Mouse (Mus musculus): ENCODE results near the gene Fn1. TPM values are rescaled to one million over a fixed set of nuclear protein-coding genes. Genes with fewer than 3 reads are reported as not detected.

Fn1 gene
- polyA plus RNA-seq, 2 experiments: 78.8 to 99.5 TPM

GRCm38 (mm10) chr1:71645999-71646398 is 7.0 kb downstream of the Fn1 start:
- 43% methylated on average over 3 of the region's 3 CpGs for WGBS (ENCODE audit: insufficient replicate concordance)
- Histone ChIP-seq H3K27ac (no peak overlapping the region), H3K4me1 (replicated peaks; ENCODE audit: control insufficient read depth in 2 of 2, insufficient read depth in 2 of 2, low read length in 1 of 2) (no peaks in the 10 kb centered on the region), H3K9ac (replicated peaks) (no peak overlapping the region), H3K4me3 (ENCODE audit: insufficient read depth in 1 of 2, low read depth in 2 of 2, low read length in 2 of 2) (no peak overlapping the region), H3K4me2 (ENCODE audit: low read depth) (no peak overlapping the region), H3K27me3 (ENCODE audit: control insufficient read depth, insufficient read depth, low read length) (peaks cover 1% of the 10 kb centered on the region; the same call in 1 of the 2 replicates), H3K36me3 (replicated peaks; ENCODE audit: control insufficient read depth, insufficient read depth, low read depth) (no peaks in the 10 kb centered on the region), H3K9me3 (ENCODE audit: control insufficient read depth, low read length) (no peaks in the 10 kb centered on the region)
- DNase-seq (ENCODE audit: low read depth in 3 of 3, low spot score in 3 of 3) (no peak), ATAC-seq (ENCODE audit: insufficient read depth) (no peak)
- no peak for TF ChIP-seq CTCF (IDR thresholded peaks at IDR 0.05; ENCODE audit: low read depth)

GRCm38 (mm10) chr1:71645466-71645865 is 7.5 kb downstream of the Fn1 start:
- no peak overlapping the region for H3K27ac ChIP-seq
- H3K9me3 ChIP-seq (ENCODE audit: control insufficient read depth, low read length): no peaks in the 10 kb centered on the region
- no peaks in the 10 kb centered on the region for H3K4me1 ChIP-seq (replicated peaks; ENCODE audit: control insufficient read depth in 2 of 2, insufficient read depth in 2 of 2, low read length in 1 of 2)
- H3K27me3 ChIP-seq (ENCODE audit: control insufficient read depth, insufficient read depth, low read length): no peaks in the 10 kb centered on the region
- ATAC-seq (ENCODE audit: insufficient read depth): no peak
- TF ChIP-seq EP300 (IDR thresholded peaks at IDR 0.05; ENCODE audit: low read depth) (no peak), CTCF (IDR thresholded peaks at IDR 0.05; ENCODE audit: low read depth) (no peak)
- DNase-seq (ENCODE audit: low read depth in 3 of 3, low spot score in 3 of 3): no peak
- H3K4me2 ChIP-seq (ENCODE audit: low read depth): no peak overlapping the region
- H3K4me3 ChIP-seq (ENCODE audit: insufficient read depth in 1 of 2, low read depth in 2 of 2, low read length in 2 of 2): no peak overlapping the region
- WGBS (ENCODE audit: insufficient replicate concordance): 77% methylated on average over 13 of the region's 13 CpGs
- no peak overlapping the region for H3K9ac ChIP-seq (replicated peaks)
- no peaks in the 10 kb centered on the region for H3K36me3 ChIP-seq (replicated peaks; ENCODE audit: control insufficient read depth, insufficient read depth, low read depth)

GRCm38 (mm10) chr1:71642794-71643193 is 10.2 kb downstream of the Fn1 start:
- WGBS (ENCODE audit: insufficient replicate concordance): 81% methylated on average over 10 of the region's 10 CpGs
- Histone ChIP-seq H3K9me3 (ENCODE audit: control insufficient read depth, low read length) (no peaks in the 10 kb centered on the region), H3K4me3 (ENCODE audit: insufficient read depth in 1 of 2, low read depth in 2 of 2, low read length in 2 of 2) (no peak overlapping the region), H3K9ac (replicated peaks) (no peak overlapping the region), H3K27ac (no peak overlapping the region), H3K36me3 (replicated peaks; ENCODE audit: control insufficient read depth, insufficient read depth, low read depth) (no peaks in the 10 kb centered on the region; the same call in 1 of the 2 replicates), H3K27me3 (ENCODE audit: control insufficient read depth, insufficient read depth, low read length) (no peaks in the 10 kb centered on the region), H3K4me1 (replicated peaks; ENCODE audit: control insufficient read depth in 2 of 2, insufficient read depth in 2 of 2, low read length in 1 of 2) (no peaks in the 10 kb centered on the region), H3K4me2 (ENCODE audit: low read depth) (no peak overlapping the region)
- DNase-seq (ENCODE audit: low read depth in 3 of 3, low spot score in 3 of 3) (no peak), ATAC-seq (ENCODE audit: insufficient read depth) (no peak)
- TF ChIP-seq EP300 (IDR thresholded peaks at IDR 0.05; ENCODE audit: low read depth) (no peak), CTCF (IDR thresholded peaks at IDR 0.05; ENCODE audit: low read depth) (no peak)

GRCm38 (mm10) chr1:71641206-71641605 is 11.8 kb downstream of the Fn1 start:
- 70% methylated on average over 11 of the region's 11 CpGs for WGBS (ENCODE audit: insufficient replicate concordance)
- peaks cover 0 to 2% of the 10 kb centered on the region in 2 experiments; a peak in 1 of 4 replicates for H3K4me1 ChIP-seq (replicated peaks; ENCODE audit: control insufficient read depth in 2 of 2, insufficient read depth in 2 of 2, low read length in 1 of 2)

GRCm38 (mm10) chr1:71640157-71640556 is 12.8 kb downstream of the Fn1 start:
- ATAC-seq (ENCODE audit: insufficient read depth) (no peak), DNase-seq (ENCODE audit: low read depth in 3 of 3, low spot score in 3 of 3) (no peak)
- WGBS (ENCODE audit: insufficient replicate concordance): 69% methylated on average over 8 of the region's 8 CpGs
- Histone ChIP-seq H3K4me2 (ENCODE audit: low read depth) (no peak overlapping the region), H3K4me3 (ENCODE audit: insufficient read depth in 1 of 2, low read depth in 2 of 2, low read length in 2 of 2) (no peak overlapping the region), H3K4me1 (replicated peaks; ENCODE audit: control insufficient read depth in 2 of 2, insufficient read depth in 2 of 2, low read length in 1 of 2) (peaks cover 0 to 2% of the 10 kb centered on the region in 2 experiments; a peak in 1 of 4 replicates), H3K27me3 (ENCODE audit: control insufficient read depth, insufficient read depth, low read length) (no peaks in the 10 kb centered on the region), H3K9me3 (ENCODE audit: control insufficient read depth, low read length) (no peaks in the 10 kb centered on the region), H3K36me3 (replicated peaks; ENCODE audit: control insufficient read depth, insufficient read depth, low read depth) (no peaks in the 10 kb centered on the region; the same call in none of the 2 replicates), H3K27ac (no peak overlapping the region), H3K9ac (replicated peaks) (no peak overlapping the region)
- TF ChIP-seq EP300 (IDR thresholded peaks at IDR 0.05; ENCODE audit: low read depth): no peak
- no peak for TF ChIP-seq CTCF (IDR thresholded peaks at IDR 0.05; ENCODE audit: low read depth)

More at GRCm38 (mm10) chr1:71641206-71641605, 11.8 kb downstream of the Fn1 start:
- DNase-seq (ENCODE audit: low read depth in 3 of 3, low spot score in 3 of 3) (no peak), ATAC-seq (ENCODE audit: insufficient read depth) (no peak)
- no peak overlapping the region for H3K4me3 ChIP-seq (ENCODE audit: insufficient read depth in 1 of 2, low read depth in 2 of 2, low read length in 2 of 2)
- no peak overlapping the region for H3K27ac ChIP-seq
- H3K4me2 ChIP-seq (ENCODE audit: low read depth): no peak overlapping the region
- TF ChIP-seq EP300 (IDR thresholded peaks at IDR 0.05; ENCODE audit: low read depth) (no peak), CTCF (IDR thresholded peaks at IDR 0.05; ENCODE audit: low read depth) (no peak)
- H3K27me3 ChIP-seq (ENCODE audit: control insufficient read depth, insufficient read depth, low read length): no peaks in the 10 kb centered on the region
- no peak overlapping the region for H3K9ac ChIP-seq (replicated peaks)
- no peaks in the 10 kb centered on the region; the same call in none of the 2 replicates for H3K36me3 ChIP-seq (replicated peaks; ENCODE audit: control insufficient read depth, insufficient read depth, low read depth)
- H3K9me3 ChIP-seq (ENCODE audit: control insufficient read depth, low read length): no peaks in the 10 kb centered on the region
